8 mouse cellular contexts compared by ENCODE assay signal in the genomic region with DNA sequence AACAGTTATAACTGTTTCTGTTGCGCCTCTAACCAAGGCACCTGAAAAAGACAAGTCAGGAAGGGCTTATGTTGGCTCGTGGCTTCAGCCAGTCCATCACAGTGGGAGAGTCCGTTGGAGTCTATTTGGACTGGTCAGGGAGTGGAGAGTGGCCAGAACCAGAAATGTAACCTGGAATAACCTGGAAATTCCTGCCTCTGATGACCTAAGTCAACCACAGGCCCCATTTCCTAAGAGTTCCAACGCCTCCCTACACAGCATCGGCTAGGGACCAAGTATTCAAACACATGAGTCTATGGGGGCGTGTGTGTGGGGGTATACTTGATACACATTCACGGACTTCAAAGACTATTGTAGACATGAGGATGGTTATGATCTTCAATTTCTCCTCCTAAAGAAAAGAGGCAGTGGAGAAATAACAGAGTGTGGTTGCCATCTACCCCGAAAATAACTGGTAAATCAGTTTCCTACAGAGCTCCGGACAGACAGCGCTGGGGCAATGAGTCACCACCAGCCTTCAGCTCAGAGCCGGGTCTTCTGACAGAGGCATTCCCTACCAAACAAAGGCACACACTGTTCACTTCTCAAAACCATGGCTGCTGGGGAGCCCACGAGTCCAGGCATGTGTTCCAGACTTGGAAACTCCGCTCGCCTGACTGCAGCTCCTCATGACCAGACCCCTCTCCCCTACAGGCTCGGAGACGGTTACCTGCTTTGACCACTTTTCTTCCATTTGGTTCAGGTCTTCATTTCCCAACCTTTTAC.
"Had no signal": no experiment of that assay in that cellular context is flagged by ENCODE, and none has a peak within 500 bp of the region (broad histone marks: within the 10 kb centered on the region; RNA-seq: fewer than 3 reads in every experiment).

No protein-coding gene starts in this region.

- DNase-seq: kidney, adult 18-20 months; kidney, postnatal 10 days; kidney, postnatal 4 days; liver; liver, embryonic 13.5 days; liver, postnatal 0 days; lung, postnatal 14 days; thymus, postnatal 4 days had no signal
